Mouse (Mus musculus): ENCODE measurements around the gene Rbm34.

DNA sequence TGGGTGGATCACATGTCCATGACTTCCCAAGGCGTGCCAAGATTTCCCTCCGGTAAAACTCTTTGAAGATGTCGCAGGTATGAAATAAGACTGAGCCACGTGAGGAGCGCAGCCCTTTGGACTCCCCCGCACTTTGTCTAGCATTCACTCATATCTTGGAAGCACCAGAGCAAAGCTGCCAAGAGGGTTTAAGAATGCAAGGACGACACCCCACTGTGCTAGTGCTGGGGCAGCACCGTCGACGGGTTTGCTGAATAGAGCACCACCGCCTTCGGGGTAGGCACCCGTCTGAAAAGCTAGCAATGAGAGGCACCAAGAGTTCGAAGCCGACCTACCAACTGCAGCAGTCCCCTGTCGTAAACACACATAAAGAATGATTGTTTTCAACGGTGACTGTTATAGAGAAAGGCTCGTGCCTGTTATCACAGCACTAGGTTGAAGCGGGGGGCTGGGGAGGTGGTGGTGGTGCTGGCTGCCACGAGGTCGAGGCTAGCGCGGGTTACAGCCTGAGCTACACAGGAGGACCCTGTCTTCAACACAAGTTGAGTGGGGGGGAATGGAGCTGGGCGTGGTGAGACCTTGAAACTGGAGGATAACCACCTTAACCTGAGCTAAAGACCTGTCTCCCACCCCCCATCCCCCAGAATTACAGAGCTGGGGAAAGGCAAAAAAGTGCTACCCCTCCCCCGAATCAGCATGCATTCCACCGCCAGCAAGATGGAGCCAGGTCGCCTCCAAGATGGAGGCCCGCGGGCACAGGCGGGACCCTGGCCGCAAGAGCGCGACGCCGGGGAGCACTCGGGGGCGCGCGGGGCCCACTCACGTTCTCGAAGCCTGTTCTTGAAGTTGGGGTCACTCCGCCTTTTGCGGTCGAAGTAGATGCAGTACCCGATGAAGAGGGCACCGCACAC, 25.8 kb downstream of the Rbm34 start:
- TF ChIP-seq EP300 (IDR thresholded peaks at IDR 0.05; ENCODE audit: low read depth) = no peak
- no peak for TF ChIP-seq CTCF (IDR thresholded peaks at IDR 0.05; ENCODE audit: low read depth)

All from liver, postnatal 0 days (tissue).